Mouse (Mus musculus) liver, embryonic 14.5 days (tissue): ENCODE measurements at regions not wholly inside any gene's neighbourhood (a gene's known extent, or its start where the extent isn't known, plus 50 kb on each side); places are given as distances from the start of the nearest gene placed in this dataset.
A peak's percentile ranks its signal among the peaks of the same experiment; 100 is the strongest.

ENCODE experiments used
- ATAC-seq: fragments of 200-750 bp; cut with Nextera tagmentation; 2 replicates; pipeline ENCODE4 v1.8.0; 2017; ENCODE audit warnings: moderate number of reproducible peaks, mild to moderate bottlenecking, moderate library complexity; ENCODE audit not compliant: insufficient read depth
- DNase-seq, 3 experiments: peaks; one replicate each; pipeline ENCODE4 v3.0.0-alpha.2; 2012 to 2013; ENCODE audit warnings: low read depth in 3 of 3, low spot score in 3 of 3
- H3K27ac ChIP-seq: fragments of 300-500 bp; sonication (generic); 2 replicates; pipeline ENCODE4 v1.5.1; 2014; ENCODE audit warnings: moderate library complexity, mild to moderate bottlenecking, control low read depth, inconsistent platforms
- H3K27me3 ChIP-seq: fragments of 300-500 bp; sonication (generic); 2 replicates; pipeline ENCODE4 v1.6.1; 2014; ENCODE audit warnings: mild to moderate bottlenecking, low read length, moderate library complexity; ENCODE audit not compliant: control insufficient read depth, insufficient read depth
- H3K36me3 ChIP-seq: fragments of 300-500 bp; sonication (generic); replicated peaks from 2 replicates; pipeline ENCODE4 v1.6.1; 2014; ENCODE audit warnings: low read depth; ENCODE audit not compliant: control insufficient read depth, insufficient read depth
- H3K4me1 ChIP-seq, 2 experiments: fragments of 200-500 bp in 1 of 2; fragments of 300-500 bp in 1 of 2; sonication (generic) in 1 of 2; replicated peaks; 2 replicates each; pipeline ENCODE4 v1.6.1; 2012 to 2014; ENCODE audit warnings: antibody characterized with exemption in 1 of 2, inconsistent platforms in 1 of 2, low read length in 1 of 2; ENCODE audit not compliant: control insufficient read depth in 2 of 2, insufficient read depth in 2 of 2
- H3K4me2 ChIP-seq: fragments of 300-500 bp; sonication (generic); 2 replicates; pipeline ENCODE4 v1.6.1; 2014; ENCODE audit warnings: low read depth, mild to moderate bottlenecking, control low read depth, moderate library complexity
- H3K4me3 ChIP-seq, 2 experiments: fragments of 200-500 bp in 1 of 2; fragments of 300-500 bp in 1 of 2; sonication (generic) in 1 of 2; 2 replicates each; pipeline ENCODE4 v1.5.1; 2012 to 2014; ENCODE audit warnings: low read depth in 2 of 2, low read length in 2 of 2, mild to moderate bottlenecking in 2 of 2, control low read depth in 1 of 2, inconsistent platforms in 1 of 2, moderate library complexity in 1 of 2; ENCODE audit not compliant: insufficient read depth in 1 of 2
- H3K9ac ChIP-seq: fragments of 300-500 bp; sonication (generic); replicated peaks from 2 replicates; pipeline ENCODE4 v1.6.1; 2014; ENCODE audit warnings: mild to moderate bottlenecking, control low read depth, moderate library complexity
- H3K9me3 ChIP-seq: fragments of 300-500 bp; sonication (generic); 2 replicates; pipeline ENCODE4 v1.6.1; 2016; ENCODE audit warnings: low read length, mixed read lengths; ENCODE audit not compliant: control insufficient read depth
- CTCF ChIP-seq: IDR thresholded peaks from 2 replicates; pipeline ENCODE4 v1.5.1; 2016; ENCODE audit warnings: antibody characterized with exemption, low read depth, control low read depth
- EP300 ChIP-seq: IDR thresholded peaks from 2 replicates; pipeline ENCODE4 v1.6.1; 2016; ENCODE audit warnings: antibody characterized with exemption, low read depth
- WGBS: fragments of 180-500 bp; shearing (Covaris S2); extraction: QIAGEN DNeasy Blood & Tissue Kit; methylation state at CpG from one replicate; pipeline ENCODE4 v1.1.7; 2014; ENCODE audit not compliant: insufficient replicate concordance; 5-methylcytosine and 5-hydroxymethylcytosine counted together

GRCm38 (mm10) chr3:123754011-123754610 is 63.5 kb upstream of the Ndst3 start:
- H3K27me3 ChIP-seq, result no peaks in the 10 kb centered on the region
- no peak overlapping the region for H3K9ac ChIP-seq
- no peaks in the 10 kb centered on the region for H3K9me3 ChIP-seq
- DNase-seq, result no peak
- no peaks in the 10 kb centered on the region for H3K4me1 ChIP-seq
- ATAC-seq, result no peak
- H3K36me3 ChIP-seq, result no peaks in the 10 kb centered on the region
- no peak for TF ChIP-seq CTCF
- no peak for TF ChIP-seq EP300
- WGBS, result 61% methylated on average over 7 of the region's 7 CpGs
- H3K27ac ChIP-seq, result no peak overlapping the region
- no peak overlapping the region for H3K4me3 ChIP-seq
- H3K4me2 ChIP-seq, result no peak overlapping the region

- no peak overlapping the region for H3K4me2 ChIP-seq
- H3K4me3 ChIP-seq, result no peak overlapping the region
- H3K9me3 ChIP-seq, result no peaks in the 10 kb centered on the region
- no peak for DNase-seq
- no peak overlapping the region for H3K27ac ChIP-seq
- no peaks in the 10 kb centered on the region for H3K27me3 ChIP-seq
- H3K4me1 ChIP-seq, result no peaks in the 10 kb centered on the region
- ATAC-seq, result no peak
- H3K36me3 ChIP-seq, result no peaks in the 10 kb centered on the region
- TF ChIP-seq CTCF, result no peak
- no peak for TF ChIP-seq EP300
- H3K9ac ChIP-seq, result no peak overlapping the region
- 69% methylated on average over 1 of the region's 1 CpGs for WGBS
Measured at GRCm38 (mm10) chr3:123754927-123755326, 64.3 kb upstream of the Ndst3 start.

GRCm38 (mm10) chr3:123765911-123766556 is 75.4 kb upstream of the Ndst3 start:
- no peak for DNase-seq
- TF ChIP-seq CTCF (no peak), EP300 (no peak)
- no peaks in the 10 kb centered on the region for H3K27me3 ChIP-seq
- no peak overlapping the region for H3K4me2 ChIP-seq
- no peak overlapping the region for H3K4me3 ChIP-seq
- no peaks in the 10 kb centered on the region for H3K36me3 ChIP-seq
- no peak for ATAC-seq
- no peaks in the 10 kb centered on the region for H3K4me1 ChIP-seq
- 47% methylated on average over 3 of the region's 3 CpGs for WGBS
- H3K27ac ChIP-seq, result no peak overlapping the region
- H3K9me3 ChIP-seq, result no peaks in the 10 kb centered on the region
- H3K9ac ChIP-seq, result no peak overlapping the region

GRCm38 (mm10) chr3:123766557-123766913 is 75.9 kb upstream of the Ndst3 start:
- Histone ChIP-seq H3K4me3 (no peak overlapping the region), H3K27ac (no peak overlapping the region), H3K9ac (no peak overlapping the region), H3K27me3 (no peaks in the 10 kb centered on the region), H3K36me3 (no peaks in the 10 kb centered on the region), H3K4me1 (no peaks in the 10 kb centered on the region), H3K4me2 (no peak overlapping the region), H3K9me3 (no peaks in the 10 kb centered on the region)
- 26% methylated on average over 6 of the region's 6 CpGs for WGBS
- TF ChIP-seq CTCF (no peak), EP300 (no peak)
- DNase-seq (no peak), ATAC-seq (no peak)

- H3K36me3 ChIP-seq, result no peaks in the 10 kb centered on the region
- TF ChIP-seq EP300 (no peak), CTCF (peak; percentile 30)
- no peak overlapping the region for H3K4me3 ChIP-seq
- no peak overlapping the region for H3K4me2 ChIP-seq
- H3K27me3 ChIP-seq, result no peaks in the 10 kb centered on the region
- ATAC-seq (no peak), DNase-seq (no peak)
- H3K9ac ChIP-seq, result no peak overlapping the region
- no peaks in the 10 kb centered on the region for H3K4me1 ChIP-seq
- no peaks in the 10 kb centered on the region for H3K9me3 ChIP-seq
- no peak overlapping the region for H3K27ac ChIP-seq
Measured at GRCm38 (mm10) chr3:123780507-123780906, 89.9 kb upstream of the Ndst3 start.
